Mouse (Mus musculus): ENCODE measurements around the gene Frmd4b. TPM values are rescaled to one million over a fixed set of nuclear protein-coding genes. Genes with fewer than 3 reads are reported as not detected.
"Not testable (repeated sequence)": the region's sequence is repeated elsewhere in the genome, so short reads cannot be mapped to it uniquely, and the experiment has no call there.

Gene Frmd4b
- polyA plus RNA-seq, 2 experiments, result 5.7 to 6.4 TPM

- H3K4me3 ChIP-seq (ENCODE audit: insufficient read depth in 1 of 2, low read depth in 2 of 2, low read length in 2 of 2), result no peak overlapping the region
- H3K27ac ChIP-seq, result no peak overlapping the region
- TF ChIP-seq EP300 (IDR thresholded peaks at IDR 0.05; ENCODE audit: low read depth) (no peak), CTCF (IDR thresholded peaks at IDR 0.05; ENCODE audit: low read depth) (no peak)
- no peaks in the 10 kb centered on the region for H3K9me3 ChIP-seq (ENCODE audit: control insufficient read depth, low read length)
- 70% methylated on average over 2 of the region's 2 CpGs for WGBS (ENCODE audit: insufficient replicate concordance)
- H3K27me3 ChIP-seq (ENCODE audit: control insufficient read depth, insufficient read depth, low read length), result no peaks in the 10 kb centered on the region
- no peak for DNase-seq (ENCODE audit: low read depth in 3 of 3, low spot score in 3 of 3)
- H3K36me3 ChIP-seq (replicated peaks; ENCODE audit: control insufficient read depth, insufficient read depth, low read depth), result no peaks in the 10 kb centered on the region
- H3K4me2 ChIP-seq (ENCODE audit: low read depth), result no peak overlapping the region
- H3K4me1 ChIP-seq (replicated peaks; ENCODE audit: control insufficient read depth in 2 of 2, insufficient read depth in 2 of 2, low read length in 1 of 2), result no peaks in the 10 kb centered on the region
- no peak for ATAC-seq (ENCODE audit: insufficient read depth)
- H3K9ac ChIP-seq (replicated peaks), result no peak overlapping the region
These were observed 350.2 kb downstream of the Frmd4b start for GRCm38 (mm10) chr6:97267132-97267531.

- Histone ChIP-seq H3K4me3 (ENCODE audit: insufficient read depth in 1 of 2, low read depth in 2 of 2, low read length in 2 of 2) (no peak overlapping the region), H3K4me1 (replicated peaks; ENCODE audit: control insufficient read depth in 2 of 2, insufficient read depth in 2 of 2, low read length in 1 of 2) (no peaks in the 10 kb centered on the region), H3K27me3 (ENCODE audit: control insufficient read depth, insufficient read depth, low read length) (no peaks in the 10 kb centered on the region), H3K36me3 (replicated peaks; ENCODE audit: control insufficient read depth, insufficient read depth, low read depth) (no peaks in the 10 kb centered on the region), H3K4me2 (ENCODE audit: low read depth) (no peak overlapping the region), H3K9ac (replicated peaks) (no peak overlapping the region), H3K27ac (no peak overlapping the region), H3K9me3 (ENCODE audit: control insufficient read depth, low read length) (no peaks in the 10 kb centered on the region)
- DNase-seq (ENCODE audit: low read depth in 3 of 3, low spot score in 3 of 3), result no peak
- 51% methylated on average over 4 of the region's 4 CpGs for WGBS (ENCODE audit: insufficient replicate concordance)
- ATAC-seq (ENCODE audit: insufficient read depth), result no peak
- TF ChIP-seq CTCF (IDR thresholded peaks at IDR 0.05; ENCODE audit: low read depth), result no peak
- TF ChIP-seq EP300 (IDR thresholded peaks at IDR 0.05; ENCODE audit: low read depth), result no peak
These were observed 350.7 kb downstream of the Frmd4b start for GRCm38 (mm10) chr6:97266661-97267060.

GRCm38 (mm10) chr6:97265705-97266104 lies 351.6 kb downstream of the Frmd4b start:
- 81% methylated on average over 3 of the region's 3 CpGs for WGBS (ENCODE audit: insufficient replicate concordance)
- no peaks in the 10 kb centered on the region for H3K4me1 ChIP-seq (replicated peaks; ENCODE audit: control insufficient read depth in 2 of 2, insufficient read depth in 2 of 2, low read length in 1 of 2)
- H3K27ac ChIP-seq, result no peak overlapping the region
- H3K4me2 ChIP-seq (ENCODE audit: low read depth), result no peak overlapping the region
- no peak overlapping the region for H3K4me3 ChIP-seq (ENCODE audit: insufficient read depth in 1 of 2, low read depth in 2 of 2, low read length in 2 of 2)
- no peak overlapping the region for H3K9ac ChIP-seq (replicated peaks)
- no peaks in the 10 kb centered on the region for H3K27me3 ChIP-seq (ENCODE audit: control insufficient read depth, insufficient read depth, low read length)
- H3K36me3 ChIP-seq (replicated peaks; ENCODE audit: control insufficient read depth, insufficient read depth, low read depth), result no peaks in the 10 kb centered on the region
- TF ChIP-seq CTCF (IDR thresholded peaks at IDR 0.05; ENCODE audit: low read depth) (no peak), EP300 (IDR thresholded peaks at IDR 0.05; ENCODE audit: low read depth) (no peak)
- DNase-seq (ENCODE audit: low read depth in 3 of 3, low spot score in 3 of 3), result no peak
- no peak for ATAC-seq (ENCODE audit: insufficient read depth)
- H3K9me3 ChIP-seq (ENCODE audit: control insufficient read depth, low read length), result no peaks in the 10 kb centered on the region

DNA sequence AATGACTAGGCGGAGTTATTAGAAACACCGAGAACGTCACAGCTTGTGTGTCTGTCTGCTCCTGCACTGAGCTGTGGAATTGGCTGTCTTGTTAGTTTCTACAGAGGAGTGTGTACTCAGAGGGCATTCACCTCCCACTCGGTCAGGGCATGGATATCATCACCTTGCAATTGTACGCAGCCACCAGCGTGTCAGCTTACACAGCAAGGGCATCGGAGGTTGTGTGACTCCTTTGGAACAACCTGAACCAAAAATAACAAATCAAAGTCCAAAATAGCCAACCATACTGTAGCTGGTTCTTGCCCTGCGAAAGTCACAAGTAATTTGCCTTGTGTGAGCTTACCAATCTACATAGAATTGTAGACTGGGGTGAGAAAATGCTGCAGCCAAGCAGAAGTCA lies 352.1 kb downstream of the Frmd4b start:
- H3K27ac ChIP-seq, result no peak overlapping the region
- no peaks in the 10 kb centered on the region for H3K27me3 ChIP-seq (ENCODE audit: control insufficient read depth, insufficient read depth, low read length)
- no peak overlapping the region for H3K4me2 ChIP-seq (ENCODE audit: low read depth)
- no peaks in the 10 kb centered on the region for H3K9me3 ChIP-seq (ENCODE audit: control insufficient read depth, low read length)
- TF ChIP-seq CTCF (IDR thresholded peaks at IDR 0.05; ENCODE audit: low read depth) (no peak), EP300 (IDR thresholded peaks at IDR 0.05; ENCODE audit: low read depth) (no peak)
- H3K4me3 ChIP-seq (ENCODE audit: insufficient read depth in 1 of 2, low read depth in 2 of 2, low read length in 2 of 2), result no peak overlapping the region
- WGBS (ENCODE audit: insufficient replicate concordance), result 69% methylated on average over 8 of the region's 8 CpGs
- no peaks in the 10 kb centered on the region for H3K36me3 ChIP-seq (replicated peaks; ENCODE audit: control insufficient read depth, insufficient read depth, low read depth)
- no peak overlapping the region for H3K9ac ChIP-seq (replicated peaks)
- DNase-seq (ENCODE audit: low read depth in 3 of 3, low spot score in 3 of 3), result no peak
- no peak for ATAC-seq (ENCODE audit: insufficient read depth)
- no peaks in the 10 kb centered on the region for H3K4me1 ChIP-seq (replicated peaks; ENCODE audit: control insufficient read depth in 2 of 2, insufficient read depth in 2 of 2, low read length in 1 of 2)

DNA sequence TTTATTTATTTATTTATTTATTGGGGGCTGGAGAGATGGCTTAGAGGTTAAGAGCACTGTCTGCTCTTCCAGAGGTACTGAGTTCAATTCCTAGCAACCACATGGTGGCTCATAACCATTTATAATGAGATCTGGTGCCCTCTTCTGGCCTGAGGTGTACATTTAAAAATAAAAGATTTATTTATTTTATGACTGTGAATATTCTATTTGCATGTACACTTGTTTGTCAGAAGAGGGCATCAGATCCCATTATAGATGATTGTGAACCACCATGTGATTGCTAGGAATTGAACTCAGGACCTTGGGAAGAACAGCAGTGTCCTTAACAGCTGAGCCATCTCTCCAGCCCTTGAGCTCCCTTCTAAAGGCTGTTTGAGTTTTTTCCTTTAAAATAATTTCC lies 353.6 kb downstream of the Frmd4b start:
- not testable (repeated sequence) for H3K27ac ChIP-seq; H3K4me3 ChIP-seq (ENCODE audit: insufficient read depth in 1 of 2, low read depth in 2 of 2, low read length in 2 of 2); H3K36me3 ChIP-seq (replicated peaks; ENCODE audit: control insufficient read depth, insufficient read depth, low read depth); ATAC-seq (ENCODE audit: insufficient read depth); H3K9ac ChIP-seq (replicated peaks); H3K4me2 ChIP-seq (ENCODE audit: low read depth); DNase-seq (ENCODE audit: low read depth in 3 of 3, low spot score in 3 of 3); H3K9me3 ChIP-seq (ENCODE audit: control insufficient read depth, low read length); H3K27me3 ChIP-seq (ENCODE audit: control insufficient read depth, insufficient read depth, low read length); H3K4me1 ChIP-seq (replicated peaks; ENCODE audit: control insufficient read depth in 2 of 2, insufficient read depth in 2 of 2, low read length in 1 of 2)

DNA sequence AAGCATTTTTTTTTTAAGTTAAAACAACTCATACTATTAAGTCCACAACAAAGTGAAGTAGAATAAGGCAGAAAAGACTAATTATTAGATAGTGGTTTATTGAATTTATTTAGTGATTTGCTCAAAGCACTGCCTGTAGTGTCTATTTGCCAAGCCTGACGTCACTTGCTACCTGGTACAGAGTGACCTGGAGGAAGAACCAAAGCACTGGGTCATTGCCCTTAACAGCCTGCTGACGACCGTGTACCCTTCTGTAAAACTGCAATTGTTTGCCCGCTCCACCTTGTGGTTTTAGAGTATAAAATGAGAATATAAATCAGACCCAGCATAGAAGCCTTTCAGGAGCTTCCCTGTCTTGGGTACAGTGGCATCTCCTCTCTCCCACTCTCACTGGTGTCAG lies 355.1 kb downstream of the Frmd4b start:
- H3K4me2 ChIP-seq (ENCODE audit: low read depth), result no peak overlapping the region
- ATAC-seq (ENCODE audit: insufficient read depth) (no peak), DNase-seq (ENCODE audit: low read depth in 3 of 3, low spot score in 3 of 3) (no peak)
- 46% methylated on average over 4 of the region's 4 CpGs for WGBS (ENCODE audit: insufficient replicate concordance)
- TF ChIP-seq EP300 (IDR thresholded peaks at IDR 0.05; ENCODE audit: low read depth) (no peak), CTCF (IDR thresholded peaks at IDR 0.05; ENCODE audit: low read depth) (no peak)
- no peak overlapping the region for H3K4me3 ChIP-seq (ENCODE audit: insufficient read depth in 1 of 2, low read depth in 2 of 2, low read length in 2 of 2)
- H3K9ac ChIP-seq (replicated peaks), result no peak overlapping the region
- H3K27ac ChIP-seq, result no peak overlapping the region
- no peaks in the 10 kb centered on the region for H3K4me1 ChIP-seq (replicated peaks; ENCODE audit: control insufficient read depth in 2 of 2, insufficient read depth in 2 of 2, low read length in 1 of 2)
- no peaks in the 10 kb centered on the region for H3K27me3 ChIP-seq (ENCODE audit: control insufficient read depth, insufficient read depth, low read length)
- no peaks in the 10 kb centered on the region for H3K9me3 ChIP-seq (ENCODE audit: control insufficient read depth, low read length)
- no peaks in the 10 kb centered on the region for H3K36me3 ChIP-seq (replicated peaks; ENCODE audit: control insufficient read depth, insufficient read depth, low read depth)

DNA sequence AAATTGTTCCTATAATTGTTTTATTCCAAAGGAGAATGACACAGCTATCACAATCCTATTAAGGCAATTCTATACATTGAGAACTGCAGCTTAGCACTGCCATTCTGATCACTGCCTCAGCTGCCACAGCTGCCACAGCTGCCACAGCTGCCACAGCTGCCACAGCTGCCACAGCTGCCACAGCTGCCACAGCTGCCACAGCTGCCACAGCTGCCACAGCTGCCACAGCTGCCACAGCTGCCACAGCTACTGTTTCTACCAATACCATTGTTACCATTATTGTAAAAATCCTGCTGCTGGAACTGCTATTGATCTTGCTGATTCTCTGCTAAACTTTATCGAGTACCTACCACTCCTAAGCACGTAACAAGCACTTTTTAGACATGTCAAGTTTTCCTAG lies 357.4 kb downstream of the Frmd4b start:
- WGBS (ENCODE audit: insufficient replicate concordance), result 74% methylated on average over 2 of the region's 2 CpGs
- DNase-seq (ENCODE audit: low read depth in 3 of 3, low spot score in 3 of 3); ATAC-seq (ENCODE audit: insufficient read depth): not testable (repeated sequence)

More for the DNA sequence above, 357.4 kb downstream of the Frmd4b start:
- H3K27me3 ChIP-seq (ENCODE audit: control insufficient read depth, insufficient read depth, low read length); H3K4me1 ChIP-seq (replicated peaks; ENCODE audit: control insufficient read depth in 2 of 2, insufficient read depth in 2 of 2, low read length in 1 of 2); H3K9ac ChIP-seq (replicated peaks); H3K27ac ChIP-seq; H3K4me2 ChIP-seq (ENCODE audit: low read depth); H3K4me3 ChIP-seq (ENCODE audit: insufficient read depth in 1 of 2, low read depth in 2 of 2, low read length in 2 of 2); H3K9me3 ChIP-seq (ENCODE audit: control insufficient read depth, low read length); H3K36me3 ChIP-seq (replicated peaks; ENCODE audit: control insufficient read depth, insufficient read depth, low read depth): not testable (repeated sequence)

All from liver, embryonic 14.5 days (tissue).